In genomic region chr5:121115391-121116157, GRCm38 (mm10) we compare ENCODE assay signal across 11 mouse cellular contexts.
DNase-seq lines count a peak whose midpoint lies in the region; ATAC-seq lines count a peak whose summit lies in the region.
"Had no signal": no experiment of that assay in that cellular context is flagged by ENCODE, and none has a peak within 500 bp of the region (broad histone marks: within the 10 kb centered on the region; RNA-seq: fewer than 3 reads in every experiment).

No protein-coding gene starts in this region.

- no peak overlapping the region; the same call in 1 of the 2 replicates for H3K9ac ChIP-seq in midbrain, embryonic 14.5 days (replicated peaks; ENCODE audit: low read length)
- H3K9ac ChIP-seq in liver, embryonic 12.5 days: no peak overlapping the region
- no peak overlapping the region for H3K9ac ChIP-seq in heart, embryonic 12.5 days

- H3K27ac ChIP-seq in forebrain, embryonic 10.5 days: peak overlapping the region; percentile 37
- peak overlapping the region; percentile 93 for H3K27ac ChIP-seq in midbrain, embryonic 14.5 days (replicated peaks; ENCODE audit: low read depth, low read length)
- H3K27ac ChIP-seq in liver, embryonic 12.5 days: no peak overlapping the region
- no peak overlapping the region for H3K27ac ChIP-seq in heart, embryonic 12.5 days (ENCODE audit: poor library complexity, severe bottlenecking)

- peak overlapping the region; percentile 40 for H3K4me2 ChIP-seq in midbrain, embryonic 14.5 days (ENCODE audit: low read length)
- H3K4me2 ChIP-seq in liver, embryonic 12.5 days: no peak overlapping the region
- no peak overlapping the region for H3K4me2 ChIP-seq in heart, embryonic 12.5 days

- ATAC-seq in midbrain, embryonic 14.5 days (ENCODE audit: low FRiP score, low TSS enrichment): peak; percentile 84
- ATAC-seq in liver, embryonic 12.5 days: no peak
- no peak for ATAC-seq in heart, embryonic 12.5 days (ENCODE audit: insufficient number of reproducible peaks, low FRiP score)

- H3K9me3 ChIP-seq in forebrain, embryonic 10.5 days: no peaks in the 10 kb centered on the region
- H3K9me3 ChIP-seq in midbrain, embryonic 14.5 days (ENCODE audit: control insufficient read depth, low read length): no peaks in the 10 kb centered on the region
- H3K9me3 ChIP-seq in liver, embryonic 12.5 days (replicated peaks): no peaks in the 10 kb centered on the region
- no peaks in the 10 kb centered on the region for H3K9me3 ChIP-seq in heart, embryonic 12.5 days (replicated peaks)

- 67% methylated on average over 8 of the region's 8 CpGs for WGBS in forebrain, embryonic 10.5 days
- 19% methylated on average over 8 of the region's 8 CpGs for WGBS in midbrain, embryonic 14.5 days
- whole genome bisulfite sequencing in liver, embryonic 12.5 days (ENCODE audit: insufficient replicate concordance): 65% methylated on average over 8 of the region's 8 CpGs
- 60% methylated on average over 8 of the region's 8 CpGs for WGBS in heart, embryonic 12.5 days

- no peaks in the 10 kb centered on the region for H3K27me3 ChIP-seq in forebrain, embryonic 10.5 days (ENCODE audit: poor library complexity, severe bottlenecking)
- H3K27me3 ChIP-seq in midbrain, embryonic 14.5 days (ENCODE audit: control insufficient read depth, insufficient read depth, low read length): no peaks in the 10 kb centered on the region
- H3K27me3 ChIP-seq in liver, embryonic 12.5 days (replicated peaks): no peaks in the 10 kb centered on the region
- no peaks in the 10 kb centered on the region for H3K27me3 ChIP-seq in heart, embryonic 12.5 days (replicated peaks)

- H3K36me3 ChIP-seq in forebrain, embryonic 10.5 days (replicated peaks): no peaks in the 10 kb centered on the region
- H3K36me3 ChIP-seq in midbrain, embryonic 14.5 days (ENCODE audit: control insufficient read depth, insufficient read depth, low read length): no peaks in the 10 kb centered on the region
- H3K36me3 ChIP-seq in liver, embryonic 12.5 days: no peaks in the 10 kb centered on the region
- no peaks in the 10 kb centered on the region for H3K36me3 ChIP-seq in heart, embryonic 12.5 days

- no peak overlapping the region for H3K4me3 ChIP-seq in forebrain, embryonic 10.5 days
- H3K4me3 ChIP-seq in midbrain, embryonic 14.5 days (replicated peaks; ENCODE audit: low read depth, low read length): no peak overlapping the region
- no peak overlapping the region for H3K4me3 ChIP-seq in liver, embryonic 12.5 days
- H3K4me3 ChIP-seq in heart, embryonic 12.5 days: no peak overlapping the region

- peak; percentile 92 for DNase-seq in brain, adult 2 months (ENCODE audit: low read depth, low spot score)
- peak; percentile 23 for DNase-seq in forebrain, embryonic 10.5 days (ENCODE audit: extremely low spot score, low spot score)
- DNase-seq in layer of hippocampus, adult 18-20 months (ENCODE audit: low spot score in 2 of 2): peak; percentile 69 to 88
- peak; percentile 96 for DNase-seq in midbrain, embryonic 14.5 days
- no peak for DNase-seq in c-Kit-positive CD71-positive TER-119-positive erythroid progenitor cells, embryonic 14.5 days (ENCODE audit: low spot score)
- no peak for DNase-seq in adrenal gland, postnatal 14 days
- DNase-seq: adrenal gland, postnatal 36 days; gastrocnemius, postnatal 14 days; spleen, adult 18-20 months had no signal

- H3K4me1 ChIP-seq in forebrain, embryonic 10.5 days: peaks cover 33% of the 10 kb centered on the region
- peaks cover 45% of the 10 kb centered on the region for H3K4me1 ChIP-seq in midbrain, embryonic 14.5 days (ENCODE audit: control insufficient read depth, insufficient read depth, low read length)
- H3K4me1 ChIP-seq in liver, embryonic 12.5 days: no peaks in the 10 kb centered on the region
- peaks cover 16% of the 10 kb centered on the region for H3K4me1 ChIP-seq in heart, embryonic 12.5 days (replicated peaks)

Comparison
In these comparisons a context has a peak if more than half of its experiments do, and no peak if none do; other contexts are left out.
1. DNase-seq: peak in brain, adult 2 months (single experiment), forebrain, embryonic 10.5 days (single experiment), layer of hippocampus, adult 18-20 months (2 of 2) and midbrain, embryonic 14.5 days (single experiment); none in c-Kit-positive CD71-positive TER-119-positive erythroid progenitor cells, embryonic 14.5 days (single experiment) and adrenal gland, postnatal 14 days (single experiment).
2. H3K27ac ChIP-seq: peak in forebrain, embryonic 10.5 days (single experiment) and midbrain, embryonic 14.5 days (single experiment); none in liver, embryonic 12.5 days (single experiment) and heart, embryonic 12.5 days (single experiment).